Mouse (Mus musculus) spleen, adult 12 weeks (tissue): ENCODE measurements around the gene Cenpx.

ENCODE experiments used
- DNase-seq: peaks from one replicate; pipeline ENCODE4 v3.0.0; 2022; ENCODE audit warnings: low spot score

The Cenpx gene

GRCm38 (mm10) chr11:120723509-120723908 lies 10.0 kb upstream of the Cenpx start:
- DNase-seq = no peak

GRCm38 (mm10) chr11:120722761-120723382 lies 9.3 kb upstream of the Cenpx start:
- DNase-seq = no peak

- no peak for DNase-seq
Observed at GRCm38 (mm10) chr11:120722067-120722630, 8.6 kb upstream of the Cenpx start.

- no peak for DNase-seq
Observed at GRCm38 (mm10) chr11:120721124-120722066, 7.9 kb upstream of the Cenpx start, which contains the start of gene Rac3. Rac3 (plus strand) TSS chr11:120721470.

GRCm38 (mm10) chr11:120720450-120720849 lies 6.9 kb upstream of the Cenpx start:
- DNase-seq = peak; percentile 75

GRCm38 (mm10) chr11:120719841-120720376 lies 6.4 kb upstream of the Cenpx start:
- no peak for DNase-seq

GRCm38 (mm10) chr11:120719242-120719641 lies 5.7 kb upstream of the Cenpx start:
- no peak for DNase-seq

- DNase-seq = no peak
Observed at GRCm38 (mm10) chr11:120715131-120715530, 1.6 kb upstream of the Cenpx start.

- DNase-seq = no peak
Observed at GRCm38 (mm10) chr11:120714546-120714945, 1.0 kb upstream of the Cenpx start.

- peak; percentile 23 for DNase-seq
Observed at GRCm38 (mm10) chr11:120712771-120713568, 568 bp downstream of the Cenpx start.

GRCm38 (mm10) chr11:120711980-120712604 lies 1.4 kb downstream of the Cenpx start:
- no peak for DNase-seq

GRCm38 (mm10) chr11:120710672-120711071 lies 2.9 kb downstream of the Cenpx start:
- DNase-seq = no peak

GRCm38 (mm10) chr11:120709551-120709950 lies 4.0 kb downstream of the Cenpx start:
- DNase-seq = no peak

- DNase-seq = no peak
Observed at GRCm38 (mm10) chr11:120707969-120708368, 5.6 kb downstream of the Cenpx start.

- DNase-seq = no peak
Observed at GRCm38 (mm10) chr11:120707225-120707624, 6.3 kb downstream of the Cenpx start.

- DNase-seq = no peak
Observed at GRCm38 (mm10) chr11:120706120-120706519, 7.4 kb downstream of the Cenpx start.

GRCm38 (mm10) chr11:120704486-120705325 lies 8.8 kb downstream of the Cenpx start:
- DNase-seq = no peak

GRCm38 (mm10) chr11:120703696-120704454 lies 9.7 kb downstream of the Cenpx start:
- no peak for DNase-seq

GRCm38 (mm10) chr11:120697741-120698140 lies 15.8 kb downstream of the Cenpx start:
- no peak for DNase-seq

- DNase-seq = no peak
Observed at GRCm38 (mm10) chr11:120696568-120696967, 17.0 kb downstream of the Cenpx start.
